Mouse (Mus musculus) right cerebral cortex, postnatal 4 days (tissue): ENCODE results near the gene Drc7.
A peak's percentile ranks its signal among the peaks of the same experiment; 100 is the strongest.
"Not testable (repeated sequence)": the region's sequence is repeated elsewhere in the genome, so short reads cannot be mapped to it uniquely, and the experiment has no call there.

ENCODE experiments used
- DNase-seq: peaks from one replicate; pipeline ENCODE4 v3.0.0-alpha.2; 2022

Drc7 gene

GRCm38 (mm10) chr8:95054927-95055510 lies at the start of gene Drc7:
Gene Drc7 (plus strand): TSS chr8:95055103.
- no peak for DNase-seq

DNA sequence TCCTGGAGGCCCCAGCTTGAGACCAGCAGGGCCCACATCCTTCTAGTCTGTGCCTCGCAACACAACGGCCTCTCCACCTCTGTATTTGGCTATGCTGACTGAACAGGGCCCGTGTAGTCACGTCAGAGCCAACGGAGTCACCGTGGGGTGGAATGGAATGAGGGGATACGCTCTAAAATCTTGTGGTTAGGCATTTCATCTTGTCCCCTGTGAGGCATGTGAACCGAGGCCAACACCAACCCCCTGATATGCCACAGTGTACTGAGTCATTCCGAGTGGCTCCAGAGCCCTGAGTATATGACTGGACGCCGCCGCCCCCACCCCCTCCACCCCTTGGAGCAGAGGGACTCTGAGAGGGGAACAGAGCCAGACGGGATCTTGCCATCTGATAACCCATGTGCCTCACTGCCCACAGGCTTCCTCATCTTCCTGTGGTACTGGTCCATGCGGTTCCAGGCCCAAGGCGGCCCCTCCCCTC lies 42.4 kb upstream of the Drc7 start:
- no peak for DNase-seq

- no peak for DNase-seq
These were observed 39.0 kb upstream of the Drc7 start for GRCm38 (mm10) chr8:95015866-95016265.

GRCm38 (mm10) chr8:95016684-95017083 lies 38.2 kb upstream of the Drc7 start:
- no peak for DNase-seq

DNA sequence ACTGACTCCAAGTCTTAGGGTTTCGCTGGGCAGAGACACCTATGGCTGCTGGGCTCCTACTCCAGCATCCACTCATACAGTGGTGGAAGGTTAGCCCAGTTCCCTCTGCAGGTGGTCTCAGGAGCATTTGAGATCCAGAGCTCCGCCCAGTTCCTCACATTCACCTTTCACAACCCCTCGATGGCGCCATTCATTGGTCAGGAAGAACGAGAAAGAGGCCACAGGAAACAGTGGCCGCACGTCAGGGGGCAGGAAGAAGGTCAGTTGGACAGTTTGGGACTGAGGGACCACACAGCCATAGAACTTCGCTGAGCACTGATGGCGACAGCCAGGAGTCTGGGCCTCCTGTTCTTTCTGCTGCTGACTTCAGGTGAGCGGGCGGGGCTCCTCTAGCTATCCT lies 37.5 kb upstream of the Drc7 start, which contains the start of gene Adgrg3:
Gene Adgrg3, plus strand, starts transcription at position 242 of the 400 bp plus-strand sequence.
- DNase-seq, result no peak

GRCm38 (mm10) chr8:95017969-95018635 lies 36.8 kb upstream of the Drc7 start:
- DNase-seq, result no peak

DNA sequence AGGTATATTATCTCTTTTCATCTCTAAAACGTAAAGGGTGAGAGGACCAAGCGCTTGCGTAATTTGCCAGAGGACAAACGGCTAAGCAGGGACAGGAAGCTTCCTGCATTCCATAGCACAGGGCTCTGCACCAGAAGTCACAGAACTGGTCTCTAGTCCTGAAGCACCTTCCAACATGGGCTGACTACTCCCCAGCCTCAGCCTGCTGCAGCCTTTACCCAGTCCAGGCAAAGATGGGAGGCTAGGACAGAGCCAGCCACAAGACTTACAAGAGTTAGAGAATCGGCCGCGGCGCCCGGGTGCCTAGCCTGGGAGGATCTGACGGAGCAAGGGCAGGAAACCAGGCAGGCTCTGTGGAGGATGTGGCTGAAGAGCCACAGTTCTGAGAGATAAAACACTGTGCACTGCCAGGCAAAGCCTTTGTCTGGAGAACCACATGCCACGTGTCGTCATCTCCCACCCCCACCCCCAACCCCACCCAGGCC lies 34.6 kb upstream of the Drc7 start:
- DNase-seq, result no peak

GRCm38 (mm10) chr8:95020821-95021220 lies 34.1 kb upstream of the Drc7 start:
- DNase-seq, result no peak

GRCm38 (mm10) chr8:95023201-95023600 lies 31.7 kb upstream of the Drc7 start:
- no peak for DNase-seq

DNA sequence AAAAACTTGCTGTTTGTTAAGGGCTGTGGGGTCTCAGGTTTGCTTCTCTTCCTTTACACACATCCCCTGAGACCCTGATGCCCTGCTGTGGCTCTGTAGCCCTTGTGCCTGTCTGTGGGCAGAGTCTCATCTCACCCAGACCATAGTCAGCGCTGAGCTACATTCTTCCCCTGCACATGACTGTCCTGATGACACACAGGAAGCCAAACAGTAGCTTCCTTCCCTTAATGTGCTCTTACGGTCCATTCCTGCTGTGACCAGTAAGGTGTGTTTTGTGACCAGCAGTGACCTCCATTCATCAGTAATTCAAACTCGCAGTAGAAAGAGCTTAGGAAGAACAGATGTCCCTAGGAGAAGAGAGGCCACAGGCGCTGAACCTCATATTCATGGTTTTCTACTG lies 30.5 kb upstream of the Drc7 start:
- no peak for DNase-seq

GRCm38 (mm10) chr8:95025421-95025820 lies 29.5 kb upstream of the Drc7 start:
- peak; percentile 76 for DNase-seq

DNA sequence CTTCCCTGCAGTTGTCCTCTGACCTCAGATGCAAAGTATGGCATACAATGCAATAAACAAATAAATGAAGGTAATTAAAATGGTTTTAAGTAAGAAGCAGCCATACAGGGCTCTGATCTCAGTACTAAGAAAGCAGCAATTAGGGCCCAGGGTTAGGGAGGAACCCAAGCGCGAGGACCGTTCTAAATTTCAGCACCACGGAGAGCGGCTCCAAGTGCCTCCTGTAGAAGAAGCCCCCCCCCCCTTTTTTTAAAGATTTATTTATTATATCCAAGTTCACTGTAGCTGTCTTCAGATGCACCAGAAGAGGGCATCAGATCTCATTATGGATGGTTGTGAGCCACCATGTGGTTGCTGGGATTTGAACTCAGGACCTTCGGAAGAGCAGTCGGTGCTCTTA lies 26.5 kb upstream of the Drc7 start:
- not testable (repeated sequence) for DNase-seq

DNA sequence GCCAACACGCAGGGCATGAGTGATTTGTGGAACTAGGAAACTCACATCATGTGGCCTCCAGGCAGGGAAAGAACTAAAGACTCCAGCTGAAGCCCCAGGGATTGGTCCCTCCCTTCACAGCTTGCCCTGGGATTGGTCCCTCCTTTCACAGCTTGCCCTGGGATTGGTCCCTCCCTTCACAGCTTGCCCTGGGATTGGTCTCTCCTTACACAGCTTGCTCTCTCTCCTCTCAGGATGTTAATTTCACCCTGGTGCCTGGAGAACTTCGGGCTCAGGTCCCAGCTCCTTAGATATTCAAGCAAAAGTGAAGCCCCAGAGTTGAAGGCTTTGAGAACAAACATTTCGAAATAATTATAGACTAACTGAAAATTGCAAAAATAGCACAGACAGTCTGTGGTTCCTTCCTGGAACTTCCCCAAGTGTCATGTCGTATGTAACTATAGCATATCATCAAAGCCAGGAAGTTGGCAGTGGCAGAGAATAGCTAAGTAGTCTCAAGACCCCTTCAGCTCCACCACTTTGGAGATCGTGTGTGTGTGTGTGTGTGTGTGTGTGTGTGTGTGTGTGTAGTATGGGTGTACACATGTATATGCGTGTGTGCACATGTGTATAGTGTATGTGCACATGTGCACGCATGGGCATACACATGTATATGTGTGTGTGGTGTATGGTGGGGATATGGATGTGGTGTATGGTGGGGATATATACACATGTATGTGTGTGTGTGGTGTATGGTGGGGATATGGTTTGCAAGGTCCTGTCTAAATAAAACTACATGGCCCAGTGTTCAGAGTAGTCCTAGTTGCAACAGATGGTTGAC lies 17.6 kb upstream of the Drc7 start:
- peak; percentile 51 for DNase-seq

DNA sequence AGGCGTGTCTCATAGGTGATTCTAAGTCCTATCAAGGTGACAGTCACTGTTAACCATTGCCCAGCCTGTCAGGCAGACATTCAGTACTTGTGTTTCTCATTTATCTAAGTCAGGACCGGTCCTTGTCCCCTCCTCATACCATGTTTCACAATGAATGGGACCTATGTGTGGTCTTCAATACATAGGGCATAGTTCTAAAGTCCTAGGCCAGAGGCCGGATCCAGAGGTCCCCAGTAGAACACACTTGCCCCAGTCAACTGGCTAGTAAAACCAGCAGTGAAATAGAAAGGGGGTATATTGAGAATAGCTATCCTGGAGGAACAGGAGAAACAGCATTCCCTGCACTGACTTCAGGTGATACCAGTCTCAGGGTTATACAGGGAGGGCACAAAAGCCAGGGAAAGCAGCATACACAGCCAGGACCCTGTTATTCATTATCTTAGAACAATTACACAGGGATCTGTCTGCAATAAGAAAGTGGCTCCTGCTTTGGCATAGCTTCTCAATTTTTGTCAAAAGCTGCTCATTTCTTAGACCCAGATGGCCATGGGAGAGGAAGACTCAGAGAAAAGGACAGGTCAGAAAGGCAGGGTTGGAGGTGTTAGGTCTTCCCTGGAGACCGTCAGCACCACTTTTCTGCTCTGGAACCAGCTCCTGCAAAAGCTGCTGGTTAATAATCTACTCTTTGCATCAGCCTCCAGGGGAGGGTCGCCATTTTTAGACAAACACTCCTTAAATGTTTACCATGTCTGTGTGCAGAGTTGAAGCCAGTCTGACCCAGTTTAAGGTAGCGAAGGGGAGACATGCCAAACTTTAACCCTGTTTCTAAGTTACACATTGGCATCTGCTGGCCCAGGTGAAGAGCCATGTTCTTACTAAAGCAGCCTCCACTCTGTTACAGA lies 12.8 kb upstream of the Drc7 start:
- DNase-seq, result no peak

DNA sequence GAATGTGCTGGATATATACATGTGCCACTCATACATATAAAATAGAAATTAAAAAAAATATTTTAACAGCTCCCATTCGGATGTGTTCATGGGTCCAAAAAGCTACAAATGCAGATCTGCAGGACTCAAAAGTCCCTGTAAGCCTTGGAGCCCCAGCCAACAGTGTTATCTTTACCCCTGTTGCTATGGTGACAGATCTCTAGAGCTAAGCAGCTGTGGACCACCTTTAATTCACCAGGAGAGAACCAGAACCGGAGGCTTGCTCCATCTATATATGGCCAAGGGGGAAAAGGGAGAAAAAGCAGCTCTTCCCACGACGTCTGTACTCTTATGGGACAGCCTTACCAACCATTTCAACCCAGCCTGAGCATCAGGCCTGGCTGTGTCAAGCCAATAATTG lies 10.1 kb upstream of the Drc7 start:
- DNase-seq, result no peak

DNA sequence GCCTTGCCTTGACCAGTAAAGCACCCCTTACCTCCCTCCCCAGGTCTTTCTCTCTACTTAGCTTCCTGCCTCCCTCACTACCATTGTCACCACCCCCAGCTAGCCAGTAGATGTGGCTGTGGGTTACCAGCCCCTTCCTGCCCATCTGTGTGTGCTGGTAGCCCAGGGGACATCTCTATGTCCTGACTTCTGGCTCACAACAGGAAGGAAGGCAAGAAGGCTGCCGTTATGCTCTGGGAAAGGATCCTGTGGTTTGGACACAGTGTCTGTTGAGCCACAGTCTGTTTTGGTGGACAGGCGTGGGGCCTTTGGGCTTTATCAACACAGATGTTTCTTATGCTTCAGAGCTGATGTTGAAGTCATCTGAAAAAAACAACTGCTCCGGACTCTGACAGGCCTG lies 7.9 kb upstream of the Drc7 start:
- DNase-seq, result no peak

GRCm38 (mm10) chr8:95047884-95048680 lies 6.8 kb upstream of the Drc7 start:
- DNase-seq, result no peak

DNA sequence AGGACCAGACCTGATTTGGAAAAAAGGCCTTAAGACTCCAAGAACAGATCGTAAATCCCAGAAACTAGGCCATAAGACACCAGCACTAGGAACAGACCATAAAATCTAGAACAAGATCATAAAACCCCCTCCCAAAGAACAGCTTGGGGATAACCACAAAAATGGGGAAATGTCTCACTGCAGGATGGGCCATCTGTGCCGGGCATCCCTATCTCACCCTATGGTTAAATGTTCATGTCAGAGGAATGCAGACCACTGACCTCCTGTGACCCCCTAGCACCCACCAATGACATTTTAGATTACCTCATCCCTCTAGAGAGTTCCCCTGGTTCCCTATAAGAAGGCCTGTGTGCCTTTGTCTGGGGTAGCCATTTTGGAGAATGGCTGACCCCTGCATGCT lies 5.3 kb upstream of the Drc7 start:
- DNase-seq, result no peak

DNA sequence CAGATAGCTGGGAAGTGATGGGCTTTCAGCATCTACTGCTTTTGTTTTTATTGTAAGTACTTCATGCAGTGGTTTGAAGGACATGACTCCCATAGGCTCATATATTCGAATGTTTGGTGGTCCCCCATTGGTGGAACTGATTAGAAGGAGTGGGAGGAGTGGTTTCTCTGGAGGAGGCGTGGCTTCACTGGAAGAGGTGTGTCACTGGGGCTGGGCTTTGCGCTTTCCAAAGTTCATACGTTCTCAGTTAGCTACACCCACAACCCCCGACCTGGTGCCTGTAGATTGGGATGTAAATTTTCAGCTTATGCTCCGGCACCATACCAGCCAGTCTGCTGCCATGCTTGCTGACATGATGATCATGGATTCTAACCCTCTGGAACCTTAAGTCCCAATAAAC lies 465 bp upstream of the Drc7 start:
- no peak for DNase-seq

DNA sequence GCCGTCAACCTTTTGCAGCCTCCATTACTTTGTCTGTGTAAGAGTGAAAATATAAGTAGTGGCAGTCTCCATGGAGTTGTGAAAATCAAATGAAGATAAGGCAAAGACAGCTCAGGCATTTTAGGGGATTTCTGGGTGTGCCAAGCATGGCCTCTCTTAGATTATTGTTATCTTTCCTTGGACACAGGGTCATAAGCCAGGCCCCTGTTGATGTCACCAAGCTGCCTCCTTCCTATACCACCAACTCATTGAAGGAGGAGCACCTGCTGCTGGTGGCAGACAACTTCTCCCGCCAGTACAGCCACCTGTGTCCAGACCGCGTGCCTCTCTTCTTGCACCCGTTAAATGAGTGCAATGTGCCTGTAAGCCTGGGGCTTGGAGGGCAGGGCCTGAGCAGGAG lies 1.5 kb downstream of the Drc7 start:
- no peak for DNase-seq

DNA sequence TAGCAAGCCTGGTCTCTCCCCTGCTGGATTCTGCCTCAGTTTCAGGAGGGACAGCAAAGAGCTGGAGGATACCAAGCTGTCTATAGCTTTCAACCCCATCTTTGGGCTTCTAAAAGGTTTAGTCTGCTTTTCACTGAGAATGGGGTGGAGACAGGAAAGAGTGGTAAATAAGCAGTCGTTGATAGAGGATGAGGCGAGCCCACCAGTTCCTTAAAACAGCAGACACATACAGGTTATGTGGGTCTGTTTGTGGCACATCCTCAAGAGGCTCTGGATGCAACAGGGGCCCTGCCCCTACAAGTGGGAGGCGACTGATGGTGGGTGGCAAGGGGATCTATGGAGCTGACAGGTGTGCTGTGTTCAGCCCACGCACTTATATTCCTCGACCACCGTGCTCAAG lies 3.8 kb downstream of the Drc7 start:
- DNase-seq, result no peak
